Mouse (Mus musculus): ENCODE measurements around the gene Fam102a. TPM values are rescaled to one million over a fixed set of nuclear protein-coding genes. Genes with fewer than 3 reads are reported as not detected.

The Fam102a gene
- polyA plus RNA-seq, 1 experiment from 2014 or later, result 19.9 TPM

DNA sequence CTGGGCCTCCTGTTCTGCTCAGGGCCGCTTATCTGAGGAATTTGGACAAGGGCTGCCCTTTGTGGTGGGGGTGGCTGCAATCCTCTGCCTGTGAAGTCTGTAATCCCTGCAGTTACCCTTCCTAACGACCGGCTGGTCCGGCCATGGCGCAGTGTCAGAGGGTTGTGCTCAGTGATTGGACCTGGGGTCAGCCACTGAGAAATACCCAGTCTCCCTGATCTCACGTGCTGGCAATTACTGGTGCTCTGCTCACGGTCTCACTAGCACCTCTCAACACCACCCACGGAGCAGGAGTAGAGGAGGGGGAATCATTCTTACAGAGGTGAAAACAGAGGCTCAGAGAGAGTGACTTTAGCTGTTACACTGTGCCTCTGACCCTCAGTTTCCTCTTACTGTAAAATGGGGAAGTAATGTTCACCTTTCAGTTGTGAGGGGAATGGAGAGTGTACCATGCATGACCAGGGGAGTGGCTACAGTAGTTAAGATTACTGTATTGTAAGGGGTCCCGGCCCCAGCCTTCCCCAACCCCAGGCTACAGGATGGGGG, 2.3 kb downstream of the Fam102a start:
- H3K4me2 ChIP-seq, result peak overlapping the region; percentile 92
- H3K4me1 ChIP-seq (ENCODE audit: insufficient read depth), result peaks cover 34% of the 10 kb centered on the region
- H3K27ac ChIP-seq (ENCODE audit: low read depth), result peak overlapping the region; percentile 74
- peak; percentile 43 for DNase-seq
- H3K9ac ChIP-seq, result peak overlapping the region; percentile 89
- peak overlapping the region; percentile 91 for H3K4me3 ChIP-seq (ENCODE audit: low read depth, low read length)
- WGBS, result 10% methylated on average over 9 of the region's 9 CpGs
- no peaks in the 10 kb centered on the region for H3K9me3 ChIP-seq (ENCODE audit: low read depth, low read length)
- no peak for TF ChIP-seq CTCF (IDR thresholded peaks at IDR 0.05; ENCODE audit: low read depth)
- no peak for ATAC-seq (ENCODE audit: insufficient read depth)
- H3K36me3 ChIP-seq (ENCODE audit: insufficient read depth), result no peaks in the 10 kb centered on the region
- no peaks in the 10 kb centered on the region for H3K27me3 ChIP-seq (ENCODE audit: insufficient read depth, low read length)

DNA sequence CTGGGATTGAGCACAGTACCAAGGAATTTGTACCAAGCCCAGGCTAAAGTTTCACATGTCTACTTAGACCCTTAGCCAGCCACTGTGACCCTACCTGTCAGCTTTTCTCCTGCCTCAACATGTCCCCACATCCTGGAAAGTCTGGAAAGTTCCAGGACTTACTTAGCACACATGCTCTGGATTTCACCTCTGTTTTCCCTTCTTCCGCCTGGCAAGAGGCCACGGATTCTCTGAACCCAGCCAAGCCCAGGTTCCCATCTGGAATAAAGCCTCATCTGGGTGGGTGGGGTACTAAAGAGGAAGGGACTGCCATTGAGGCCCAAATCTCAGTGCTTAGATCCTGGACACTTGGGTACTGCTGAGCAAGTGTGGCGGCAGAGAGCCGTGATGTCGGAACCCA, 2.8 kb downstream of the Fam102a start:
- H3K9ac ChIP-seq, result peak overlapping the region; percentile 89
- no peaks in the 10 kb centered on the region for H3K27me3 ChIP-seq (ENCODE audit: insufficient read depth, low read length)
- H3K4me1 ChIP-seq (ENCODE audit: insufficient read depth), result peaks cover 34% of the 10 kb centered on the region
- peak; percentile 18 for DNase-seq
- peak overlapping the region; percentile 92 for H3K4me2 ChIP-seq
- no peaks in the 10 kb centered on the region for H3K36me3 ChIP-seq (ENCODE audit: insufficient read depth)
- 59% methylated on average over 5 of the region's 5 CpGs for WGBS
- H3K4me3 ChIP-seq (ENCODE audit: low read depth, low read length), result peak overlapping the region; percentile 91
- ATAC-seq (ENCODE audit: insufficient read depth), result no peak
- H3K27ac ChIP-seq (ENCODE audit: low read depth), result peak overlapping the region; percentile 83
- no peaks in the 10 kb centered on the region for H3K9me3 ChIP-seq (ENCODE audit: low read depth, low read length)
- no peak for TF ChIP-seq CTCF (IDR thresholded peaks at IDR 0.05; ENCODE audit: low read depth)

DNA sequence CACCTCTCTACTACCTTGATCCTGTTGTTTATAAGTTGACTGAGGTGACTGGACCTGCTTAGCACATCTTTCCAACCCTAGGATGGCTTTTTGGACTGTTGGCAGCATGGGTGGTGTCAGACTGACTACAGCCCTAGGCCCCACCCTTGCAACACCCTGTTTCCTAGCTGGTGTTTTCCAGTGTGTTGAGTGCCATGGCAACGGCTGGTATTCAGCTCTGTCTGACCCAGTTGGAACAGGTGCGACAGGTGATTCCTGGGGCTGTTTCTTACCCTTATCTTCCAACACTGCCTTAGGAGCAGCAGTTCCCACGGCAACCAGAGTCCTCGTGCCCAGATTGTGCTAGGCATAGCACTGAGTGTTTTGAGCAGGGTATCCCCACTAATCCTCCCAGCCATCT, 3.3 kb downstream of the Fam102a start:
- Histone ChIP-seq H3K9ac (peak overlapping the region; percentile 23; the same call in 1 of the 2 replicates), H3K4me1 (ENCODE audit: insufficient read depth) (peaks cover 34% of the 10 kb centered on the region), H3K27ac (ENCODE audit: low read depth) (peak overlapping the region; percentile 83), H3K27me3 (ENCODE audit: insufficient read depth, low read length) (no peaks in the 10 kb centered on the region), H3K9me3 (ENCODE audit: low read depth, low read length) (no peaks in the 10 kb centered on the region), H3K36me3 (ENCODE audit: insufficient read depth) (no peaks in the 10 kb centered on the region), H3K4me2 (peak overlapping the region; percentile 92), H3K4me3 (ENCODE audit: low read depth, low read length) (peak overlapping the region; percentile 91; the same call in 1 of the 2 replicates)
- no peak for ATAC-seq (ENCODE audit: insufficient read depth)
- TF ChIP-seq CTCF (IDR thresholded peaks at IDR 0.05; ENCODE audit: low read depth), result no peak
- WGBS, result 44% methylated on average over 4 of the region's 4 CpGs
- DNase-seq, result peak; percentile 39

DNA sequence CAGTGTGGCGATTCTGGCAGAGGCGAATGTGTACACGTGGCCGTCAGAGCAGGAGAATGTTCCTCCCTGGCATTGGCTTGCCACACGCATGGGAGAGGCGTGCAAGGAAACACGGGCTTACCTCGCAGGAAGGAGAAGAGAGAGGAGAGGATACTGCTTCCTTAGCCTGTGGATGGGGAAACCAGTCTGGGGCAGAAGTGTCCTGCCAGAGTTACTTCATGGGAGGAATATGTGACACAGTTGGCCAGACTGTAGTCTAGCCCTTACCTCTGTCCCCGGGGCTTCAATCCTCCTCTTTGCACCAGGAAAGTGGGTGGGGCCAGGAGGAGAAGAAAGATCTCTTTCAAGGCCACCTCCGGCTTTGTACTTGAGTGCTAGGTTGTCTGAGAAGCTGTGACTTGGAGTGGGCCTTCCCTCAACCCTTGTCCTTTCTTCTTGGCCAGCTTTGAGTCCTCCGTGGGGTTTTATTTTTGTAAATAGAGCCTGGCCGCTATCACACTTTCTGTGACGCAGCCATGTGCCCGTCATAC, 4.4 kb downstream of the Fam102a start:
- ATAC-seq (ENCODE audit: insufficient read depth) (no peak), DNase-seq (peak; percentile 48)
- no peak for TF ChIP-seq CTCF (IDR thresholded peaks at IDR 0.05; ENCODE audit: low read depth)
- 53% methylated on average over 14 of the region's 14 CpGs for WGBS
- no peaks in the 10 kb centered on the region for H3K9me3 ChIP-seq (ENCODE audit: low read depth, low read length)
- peaks cover 34% of the 10 kb centered on the region for H3K4me1 ChIP-seq (ENCODE audit: insufficient read depth)
- H3K9ac ChIP-seq, result peak overlapping the region; percentile 33; the same call in 1 of the 2 replicates
- no peaks in the 10 kb centered on the region for H3K27me3 ChIP-seq (ENCODE audit: insufficient read depth, low read length)
- H3K4me2 ChIP-seq, result peak overlapping the region; percentile 92
- H3K27ac ChIP-seq (ENCODE audit: low read depth), result peak overlapping the region; percentile 83
- no peaks in the 10 kb centered on the region for H3K36me3 ChIP-seq (ENCODE audit: insufficient read depth)
- H3K4me3 ChIP-seq (ENCODE audit: low read depth, low read length), result peak overlapping the region; percentile 91; the same call in 1 of the 2 replicates

DNA sequence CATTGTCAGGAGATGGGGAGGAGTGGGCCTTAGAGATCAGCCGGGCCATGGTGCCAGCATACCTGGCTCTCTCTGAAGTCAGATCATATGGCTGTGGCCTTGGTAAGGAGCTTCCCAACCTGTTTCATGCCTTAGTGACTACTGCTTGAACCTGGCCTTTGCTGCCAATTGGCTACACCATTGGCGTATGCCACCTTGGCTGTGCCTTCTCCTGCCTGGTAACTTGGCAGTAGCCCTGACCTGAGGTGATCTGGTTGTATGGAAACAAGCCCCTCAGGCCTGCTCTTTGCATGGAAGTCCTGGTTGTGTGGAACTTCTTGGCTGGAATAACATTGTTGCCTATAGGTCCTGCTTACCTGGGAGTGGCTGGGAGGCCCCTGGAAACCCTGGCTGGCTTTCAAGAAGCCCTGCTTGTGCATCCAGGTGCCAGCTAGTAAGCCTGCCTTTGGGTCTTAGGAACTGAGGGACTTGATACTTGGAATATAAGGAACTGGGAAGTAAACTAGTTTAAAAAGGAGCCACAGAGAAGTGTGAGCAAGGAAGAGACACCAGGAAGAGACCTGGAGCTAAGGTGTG, 6.3 kb downstream of the Fam102a start:
- Histone ChIP-seq H3K4me3 (ENCODE audit: low read depth, low read length) (no peak overlapping the region), H3K36me3 (ENCODE audit: insufficient read depth) (no peaks in the 10 kb centered on the region), H3K4me1 (ENCODE audit: insufficient read depth) (peaks cover 29% of the 10 kb centered on the region), H3K27ac (ENCODE audit: low read depth) (no peak overlapping the region), H3K9ac (no peak overlapping the region), H3K4me2 (no peak overlapping the region), H3K27me3 (ENCODE audit: insufficient read depth, low read length) (no peaks in the 10 kb centered on the region), H3K9me3 (ENCODE audit: low read depth, low read length) (no peaks in the 10 kb centered on the region)
- 84% methylated on average over 2 of the region's 2 CpGs for WGBS
- no peak for TF ChIP-seq CTCF (IDR thresholded peaks at IDR 0.05; ENCODE audit: low read depth)
- no peak for DNase-seq
- no peak for ATAC-seq (ENCODE audit: insufficient read depth)

DNA sequence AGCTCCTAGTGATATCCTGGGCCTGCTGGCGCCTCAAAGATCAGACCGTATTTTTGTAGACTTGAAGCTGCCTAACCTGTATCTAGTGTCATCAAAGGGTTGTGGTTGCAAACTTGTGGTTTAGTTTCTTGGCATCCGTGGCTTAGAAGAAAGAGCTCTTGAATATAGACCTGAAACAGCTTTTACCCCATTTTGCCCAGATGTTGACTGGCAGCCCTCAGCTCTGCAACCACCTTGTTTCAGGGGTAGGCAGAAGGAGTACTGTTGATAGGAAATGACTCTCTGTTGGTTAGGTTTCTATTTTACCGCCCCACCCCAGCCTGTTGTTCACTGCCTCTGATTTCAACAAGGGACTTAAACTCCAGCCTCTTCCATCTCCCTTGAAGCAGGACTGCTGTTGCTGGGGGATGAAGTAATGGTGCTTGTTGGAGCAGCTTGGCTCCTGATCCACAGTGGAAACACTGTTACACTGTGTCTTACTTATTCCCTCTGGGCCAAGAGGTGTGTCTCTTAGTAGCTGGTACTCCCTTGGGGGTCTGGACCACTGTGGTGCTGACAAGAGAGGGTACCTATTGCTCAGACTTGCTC, 6.9 kb downstream of the Fam102a start:
- Histone ChIP-seq H3K9me3 (ENCODE audit: low read depth, low read length) (no peaks in the 10 kb centered on the region), H3K27ac (ENCODE audit: low read depth) (no peak overlapping the region), H3K27me3 (ENCODE audit: insufficient read depth, low read length) (no peaks in the 10 kb centered on the region), H3K4me3 (ENCODE audit: low read depth, low read length) (no peak overlapping the region), H3K9ac (no peak overlapping the region), H3K36me3 (ENCODE audit: insufficient read depth) (peaks cover 2% of the 10 kb centered on the region; the same call in 1 of the 2 replicates), H3K4me1 (ENCODE audit: insufficient read depth) (peaks cover 29% of the 10 kb centered on the region), H3K4me2 (no peak overlapping the region)
- TF ChIP-seq CTCF (IDR thresholded peaks at IDR 0.05; ENCODE audit: low read depth), result no peak
- DNase-seq (no peak), ATAC-seq (ENCODE audit: insufficient read depth) (no peak)
- WGBS, result 89% methylated on average over 4 of the region's 4 CpGs

DNA sequence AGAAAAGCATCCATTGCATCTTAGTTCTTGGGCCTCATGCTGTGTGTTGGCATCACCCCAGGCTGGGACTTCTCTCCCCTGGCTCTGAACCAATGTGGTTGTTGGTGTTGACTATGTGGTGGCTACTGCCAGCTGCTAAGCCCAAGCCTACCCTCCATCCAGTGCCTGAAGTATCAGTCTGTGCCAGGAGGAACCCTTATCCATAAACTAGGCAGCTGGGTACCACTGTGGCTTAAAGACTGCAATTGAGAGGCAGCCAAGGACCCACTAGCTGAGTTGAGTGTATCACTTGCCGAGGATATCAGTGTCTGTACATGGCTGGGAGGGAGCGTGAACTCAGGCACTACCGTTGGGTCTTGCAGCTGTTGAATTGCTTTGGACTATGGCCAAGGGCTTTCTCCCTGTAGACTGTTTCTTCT, 7.9 kb downstream of the Fam102a start:
- Histone ChIP-seq H3K9me3 (ENCODE audit: low read depth, low read length) (no peaks in the 10 kb centered on the region), H3K4me3 (ENCODE audit: low read depth, low read length) (no peak overlapping the region), H3K27ac (ENCODE audit: low read depth) (no peak overlapping the region), H3K9ac (no peak overlapping the region), H3K27me3 (ENCODE audit: insufficient read depth, low read length) (no peaks in the 10 kb centered on the region), H3K4me2 (no peak overlapping the region), H3K36me3 (ENCODE audit: insufficient read depth) (peaks cover 2% of the 10 kb centered on the region; the same call in 1 of the 2 replicates), H3K4me1 (ENCODE audit: insufficient read depth) (peaks cover 21% of the 10 kb centered on the region)
- TF ChIP-seq CTCF (IDR thresholded peaks at IDR 0.05; ENCODE audit: low read depth), result no peak
- 64% methylated on average over 3 of the region's 3 CpGs for WGBS
- no peak for ATAC-seq (ENCODE audit: insufficient read depth)
- DNase-seq, result no peak
